Mouse (Mus musculus) heart, postnatal 0 days (tissue): ENCODE measurements around the gene Pcnx2.

Experiments used
- CTCF ChIP-seq: IDR thresholded peaks from 2 replicates; pipeline ENCODE4 v1.5.1; 2016; ENCODE audit warnings: antibody characterized with exemption, control low read depth, low read depth
- EP300 ChIP-seq: IDR thresholded peaks from 2 replicates; pipeline ENCODE4 v1.6.1; 2016; ENCODE audit warnings: antibody characterized with exemption, low read depth

- no peak for TF ChIP-seq CTCF
- no peak for TF ChIP-seq EP300
Observed at GRCm38 (mm10) chr8:125709171-125709570, 188.9 kb downstream of the Pcnx2 start.
